Mouse (Mus musculus): ENCODE results near the gene Mbtps2.

Mbtps2 gene

GRCm38 (mm10) chrX:157598186-157598996 lies at the start of gene Mbtps2:
TSS of gene Mbtps2 (minus strand) at chrX:157598715.
- in situ Hi-C loops (cut with MboI; ENCODE audit: low sequenced_read_pairs), result loop anchor here (25.0 kb wide), 1 partner anchor 111 kb away; the partner anchor contains the start of gene Sms

GRCm38 (mm10) chrX:157646399-157646798 lies 47.9 kb upstream of the Mbtps2 start:
- in situ Hi-C loops (cut with MboI; ENCODE audit: low sequenced_read_pairs), result no loop called here

- in situ Hi-C loops (cut with MboI; ENCODE audit: low sequenced_read_pairs), result no loop called here
These were observed 46.2 kb upstream of the Mbtps2 start for GRCm38 (mm10) chrX:157644700-157645099.

- in situ Hi-C loops (cut with MboI; ENCODE audit: low sequenced_read_pairs), result no loop called here
These were observed 45.8 kb upstream of the Mbtps2 start for GRCm38 (mm10) chrX:157644300-157644699.

- in situ Hi-C loops (cut with MboI; ENCODE audit: low sequenced_read_pairs), result no loop called here
These were observed 44.3 kb upstream of the Mbtps2 start for GRCm38 (mm10) chrX:157642856-157643255.

GRCm38 (mm10) chrX:157637253-157637652 lies 38.7 kb upstream of the Mbtps2 start:
- in situ Hi-C loops (cut with MboI; ENCODE audit: low sequenced_read_pairs), result no loop called here

- in situ Hi-C loops (cut with MboI; ENCODE audit: low sequenced_read_pairs), result no loop called here
These were observed 35.3 kb upstream of the Mbtps2 start for GRCm38 (mm10) chrX:157633676-157634414.

- in situ Hi-C loops (cut with MboI; ENCODE audit: low sequenced_read_pairs), result no loop called here
These were observed 31.8 kb upstream of the Mbtps2 start for GRCm38 (mm10) chrX:157630341-157630740.

- in situ Hi-C loops (cut with MboI; ENCODE audit: low sequenced_read_pairs), result no loop called here
These were observed 14.4 kb upstream of the Mbtps2 start for GRCm38 (mm10) chrX:157612894-157613293.

GRCm38 (mm10) chrX:157601450-157601849 lies 2.9 kb upstream of the Mbtps2 start:
- in situ Hi-C loops (cut with MboI; ENCODE audit: low sequenced_read_pairs), result no loop called here

- in situ Hi-C loops (cut with MboI; ENCODE audit: low sequenced_read_pairs), result loop anchor here (25.0 kb wide), 1 partner anchor 110 kb away; the partner anchor contains the start of gene Sms
These were observed 830 bp downstream of the Mbtps2 start for GRCm38 (mm10) chrX:157597585-157598185.

GRCm38 (mm10) chrX:157596802-157597201 lies 1.7 kb downstream of the Mbtps2 start:
- in situ Hi-C loops (cut with MboI; ENCODE audit: low sequenced_read_pairs), result loop anchor here (25.0 kb wide), 1 partner anchor 110 kb away; the partner anchor contains the start of gene Sms

GRCm38 (mm10) chrX:157595927-157596326 lies 2.6 kb downstream of the Mbtps2 start:
- in situ Hi-C loops (cut with MboI; ENCODE audit: low sequenced_read_pairs), result loop anchor here (25.0 kb wide), 1 partner anchor 109 kb away; the partner anchor contains the start of gene Sms

- in situ Hi-C loops (cut with MboI; ENCODE audit: low sequenced_read_pairs), result loop anchor here (25.0 kb wide), 1 partner anchor 107 kb away; the partner anchor contains the start of gene Sms
These were observed 3.9 kb downstream of the Mbtps2 start for GRCm38 (mm10) chrX:157594606-157595005.

- in situ Hi-C loops (cut with MboI; ENCODE audit: low sequenced_read_pairs), result loop anchor here (25.0 kb wide), 1 partner anchor 100 kb away; the partner anchor contains the start of gene Sms
These were observed 11.5 kb downstream of the Mbtps2 start for GRCm38 (mm10) chrX:157587001-157587400.

- in situ Hi-C loops (cut with MboI; ENCODE audit: low sequenced_read_pairs), result loop anchor here (25.0 kb wide), 1 partner anchor 99 kb away; the partner anchor contains the start of gene Sms
These were observed 12.1 kb downstream of the Mbtps2 start for GRCm38 (mm10) chrX:157586397-157586796.

- in situ Hi-C loops (cut with MboI; ENCODE audit: low sequenced_read_pairs), result loop anchor here (25.0 kb wide), 1 partner anchor 92 kb away; the partner anchor contains the start of gene Sms
These were observed 19.4 kb downstream of the Mbtps2 start for GRCm38 (mm10) chrX:157579108-157579614.

- in situ Hi-C loops (cut with MboI; ENCODE audit: low sequenced_read_pairs), result loop anchor here (25.0 kb wide), 1 partner anchor 87 kb away; the partner anchor contains the start of gene Sms
These were observed 23.8 kb downstream of the Mbtps2 start for GRCm38 (mm10) chrX:157574683-157575082.

GRCm38 (mm10) chrX:157568840-157569239 lies 29.7 kb downstream of the Mbtps2 start, which contains the start of gene Yy2:
TSS of gene Yy2 (minus strand) at chrX:157568985.
- in situ Hi-C loops (cut with MboI; ENCODE audit: low sequenced_read_pairs), result no loop called here

- in situ Hi-C loops (cut with MboI; ENCODE audit: low sequenced_read_pairs), result no loop called here
These were observed 34.7 kb downstream of the Mbtps2 start for GRCm38 (mm10) chrX:157563794-157564193.

All from CH12F3 (cell line).